Mouse (Mus musculus) neural tube, embryonic 14.5 days (tissue): ENCODE measurements around the gene Abhd17a. TPM values are rescaled to one million over a fixed set of nuclear protein-coding genes. Genes with fewer than 3 reads are reported as not detected.
"Not testable (repeated sequence)": the region's sequence is repeated elsewhere in the genome, so short reads cannot be mapped to it uniquely, and the experiment has no call there.

Experiments used
- ATAC-seq: fragments of 200-750 bp; cut with Nextera tagmentation; 2 replicates; pipeline ENCODE4 v1.8.0; 2017; ENCODE audit warnings: low read depth, mild to moderate bottlenecking, moderate TSS enrichment, moderate library complexity
- H3K27ac ChIP-seq: fragments of 300-500 bp; sonication (generic); 2 replicates; pipeline ENCODE4 v1.5.1; 2014; ENCODE audit warnings: low read depth, mild to moderate bottlenecking, control low read depth, low read length, moderate library complexity, mixed read lengths
- H3K27me3 ChIP-seq: fragments of 300-500 bp; sonication (generic); 2 replicates; pipeline ENCODE4 v1.6.1; 2014; ENCODE audit warnings: low read length; ENCODE audit not compliant: control insufficient read depth, insufficient read depth
- H3K36me3 ChIP-seq: fragments of 300-500 bp; sonication (generic); 2 replicates; pipeline ENCODE4 v1.6.1; 2014; ENCODE audit warnings: low read length, mixed read lengths; ENCODE audit not compliant: control insufficient read depth, insufficient read depth
- H3K4me1 ChIP-seq: fragments of 300-500 bp; sonication (generic); 2 replicates; pipeline ENCODE4 v1.6.1; 2014; ENCODE audit warnings: low read length; ENCODE audit not compliant: control insufficient read depth, insufficient read depth
- H3K4me2 ChIP-seq: fragments of 300-500 bp; sonication (generic); 2 replicates; pipeline ENCODE4 v1.6.1; 2014; ENCODE audit warnings: mild to moderate bottlenecking, low read depth, low read length, control low read depth
- H3K4me3 ChIP-seq: fragments of 300-500 bp; sonication (generic); 2 replicates; pipeline ENCODE4 v1.5.1; 2014; ENCODE audit warnings: low read depth, low read length, control low read depth, mixed read lengths
- H3K9ac ChIP-seq: fragments of 300-500 bp; sonication (generic); replicated peaks from 2 replicates; pipeline ENCODE4 v1.6.1; 2014; ENCODE audit warnings: low read depth, mild to moderate bottlenecking, control low read depth, low read length, mixed read lengths
- H3K9me3 ChIP-seq: fragments of 300-500 bp; sonication (generic); 2 replicates; pipeline ENCODE4 v1.6.1; 2016; ENCODE audit warnings: low read length; ENCODE audit not compliant: control insufficient read depth
- WGBS: fragments of 180-500 bp; shearing (Covaris S2); extraction: QIAGEN DNeasy Blood & Tissue Kit; methylation state at CpG from one replicate; pipeline ENCODE4 v1.1.7; 2014; 5-methylcytosine and 5-hydroxymethylcytosine counted together
- polyA plus RNA-seq: library from polyadenylated mRNA; unstranded; fragments of >200 nt; fragmentation: Nextera tagmentation; extraction: Ambion mirVana; gene quantifications from 2 replicates; pipeline ENCODE4 v1.2.1, GENCODE M21; 2014

Abhd17a gene
- polyA plus RNA-seq, 1 experiment from 2014 or later = 155 TPM

DNA sequence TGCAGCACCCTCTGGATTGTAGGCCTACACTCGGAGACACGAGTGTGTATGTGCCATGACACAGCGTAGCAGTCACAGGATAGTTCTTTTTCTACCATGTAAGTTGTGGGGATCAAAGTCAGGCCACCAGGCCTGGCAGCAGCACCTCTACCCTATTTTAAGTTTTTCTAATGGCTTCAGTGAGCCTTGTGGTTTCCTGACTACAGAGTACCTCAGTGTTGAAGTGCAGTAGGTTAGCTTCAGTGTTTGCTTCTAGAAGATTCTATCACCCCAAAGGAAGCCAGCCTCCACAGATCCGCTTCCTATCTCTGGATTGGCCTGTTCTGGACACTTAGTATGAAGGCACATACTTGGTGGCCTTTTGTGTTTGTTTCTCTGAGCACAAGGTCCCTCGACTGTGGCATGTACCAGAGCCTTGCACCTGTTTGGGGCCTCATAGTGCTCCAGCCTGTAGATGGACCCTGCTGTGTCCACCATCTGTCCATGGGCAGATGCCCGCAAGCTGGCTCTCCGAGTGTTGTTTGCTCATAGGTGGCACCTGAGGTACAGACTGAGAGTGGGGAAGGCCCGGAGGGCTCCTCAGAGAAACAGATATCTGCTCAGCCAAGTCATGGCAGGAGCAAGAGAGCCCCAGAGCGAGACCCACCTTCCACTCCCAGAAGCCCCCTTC, 20.1 kb upstream of the Abhd17a start:
- no peak for ATAC-seq
- no peak overlapping the region for H3K27ac ChIP-seq
- peaks cover 36% of the 10 kb centered on the region for H3K36me3 ChIP-seq
- H3K27me3 ChIP-seq = no peaks in the 10 kb centered on the region
- 89% methylated on average over 9 of the region's 9 CpGs for WGBS
- H3K4me3 ChIP-seq = no peak overlapping the region
- H3K4me2 ChIP-seq = no peak overlapping the region
- H3K9ac ChIP-seq = no peak overlapping the region
- no peaks in the 10 kb centered on the region for H3K9me3 ChIP-seq
- H3K4me1 ChIP-seq = no peaks in the 10 kb centered on the region

DNA sequence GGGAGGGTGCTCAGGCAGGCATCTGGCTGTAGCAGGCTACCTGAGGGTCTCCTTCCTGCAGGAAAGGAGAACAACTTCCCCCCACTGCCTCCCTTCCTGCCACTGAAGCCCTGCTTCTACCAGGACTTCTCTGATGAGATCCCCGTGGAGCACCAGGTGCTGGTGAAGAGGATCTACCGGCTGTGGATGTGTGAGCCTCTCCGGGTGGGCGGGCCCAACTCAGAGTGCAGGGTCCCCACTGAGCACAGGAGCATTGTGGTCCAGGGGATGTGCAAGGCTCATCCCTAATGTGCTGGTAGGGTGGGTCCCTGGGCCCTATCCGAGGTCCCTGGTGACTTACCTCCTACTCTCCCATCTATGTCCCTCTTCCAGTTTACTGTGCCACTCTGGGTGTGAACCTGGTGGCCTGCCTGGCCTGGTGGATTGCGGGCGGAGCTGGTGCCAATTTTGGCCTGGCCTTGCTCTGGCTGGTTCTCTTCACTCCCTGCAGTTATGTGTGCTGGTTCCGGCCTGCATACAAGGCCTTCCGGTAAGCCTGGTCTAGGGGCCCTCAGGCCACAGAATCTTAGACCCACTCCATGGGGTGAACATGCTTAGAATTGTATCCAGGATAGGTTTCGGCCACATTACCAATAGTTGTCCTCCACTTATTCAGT, 19.3 kb upstream of the Abhd17a start:
- Histone ChIP-seq H3K9me3 (no peaks in the 10 kb centered on the region), H3K4me2 (no peak overlapping the region), H3K36me3 (peaks cover 29% of the 10 kb centered on the region), H3K27ac (no peak overlapping the region), H3K4me1 (no peaks in the 10 kb centered on the region), H3K9ac (no peak overlapping the region), H3K4me3 (no peak overlapping the region), H3K27me3 (no peaks in the 10 kb centered on the region)
- 90% methylated on average over 10 of the region's 10 CpGs for WGBS
- ATAC-seq = no peak

GRCm38 (mm10) chr10:80608435-80608834, 18.3 kb upstream of the Abhd17a start:
- Histone ChIP-seq H3K4me2 (no peak overlapping the region), H3K9ac (no peak overlapping the region), H3K4me1 (peaks cover 9% of the 10 kb centered on the region), H3K27ac (no peak overlapping the region), H3K9me3 (no peaks in the 10 kb centered on the region), H3K27me3 (no peaks in the 10 kb centered on the region), H3K36me3 (peaks cover 29% of the 10 kb centered on the region), H3K4me3 (no peak overlapping the region)
- ATAC-seq = no peak
- 95% methylated on average over 3 of the region's 3 CpGs for WGBS

- Histone ChIP-seq H3K9ac (no peak overlapping the region), H3K4me3 (no peak overlapping the region), H3K27ac (no peak overlapping the region), H3K36me3 (peaks cover 22% of the 10 kb centered on the region), H3K4me1 (peaks cover 10% of the 10 kb centered on the region), H3K4me2 (no peak overlapping the region), H3K27me3 (no peaks in the 10 kb centered on the region), H3K9me3 (no peaks in the 10 kb centered on the region)
- no peak for ATAC-seq
- 97% methylated on average over 34 of the region's 34 CpGs for WGBS
These were observed 16.7 kb upstream of the Abhd17a start for GRCm38 (mm10) chr10:80606737-80607350.

DNA sequence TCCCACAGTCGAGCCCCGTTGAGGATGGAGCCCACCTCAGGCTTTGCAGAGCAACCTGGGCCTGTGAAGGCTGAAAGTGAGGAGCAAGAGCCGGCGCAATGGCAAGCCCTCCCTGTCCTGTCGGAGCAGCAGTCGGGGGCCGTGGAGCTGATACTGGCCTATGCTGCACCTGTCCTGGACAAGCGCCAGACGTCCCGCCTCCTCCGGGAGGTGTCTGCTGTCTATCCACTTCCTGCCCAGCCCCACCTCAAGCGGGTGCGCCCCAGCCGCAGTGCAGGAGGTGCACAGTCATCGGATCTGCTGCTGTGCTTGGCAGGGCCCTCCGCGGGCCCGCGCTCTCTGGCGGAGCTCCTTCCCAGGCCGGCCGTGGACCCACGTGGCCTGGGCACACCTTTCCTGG, 16.2 kb upstream of the Abhd17a start:
- Histone ChIP-seq H3K27me3 (no peaks in the 10 kb centered on the region), H3K4me3 (no peak overlapping the region), H3K36me3 (peaks cover 22% of the 10 kb centered on the region), H3K27ac (no peak overlapping the region), H3K4me2 (no peak overlapping the region), H3K9ac (no peak overlapping the region), H3K4me1 (peaks cover 10% of the 10 kb centered on the region), H3K9me3 (no peaks in the 10 kb centered on the region)
- ATAC-seq = no peak
- WGBS = 93% methylated on average over 23 of the region's 23 CpGs

DNA sequence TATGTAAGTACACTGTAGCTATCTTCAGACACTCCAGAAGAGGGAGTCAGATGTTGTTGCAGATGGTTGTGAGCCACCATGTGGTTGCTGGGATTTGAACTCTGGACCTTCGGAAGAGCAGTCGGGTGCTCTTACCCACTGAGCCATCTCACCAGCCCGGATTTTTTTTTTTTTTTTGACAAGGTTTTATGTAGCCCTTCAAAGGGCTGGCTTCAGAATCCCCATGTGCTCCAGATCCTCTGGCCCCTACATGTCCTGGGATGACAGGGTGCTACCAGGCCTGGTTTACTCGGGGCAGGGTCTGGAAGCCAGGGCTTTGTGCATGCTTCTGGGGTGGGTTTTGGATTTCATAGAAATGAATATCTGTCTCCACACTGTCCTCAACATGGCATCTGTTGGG, 15.6 kb upstream of the Abhd17a start, which contains the start of gene Gm49322:
Gm49322 (plus strand) TSS at position 301 of the 400 bp plus-strand sequence.
- not testable (repeated sequence) for H3K27ac ChIP-seq, H3K4me2 ChIP-seq, ATAC-seq, H3K27me3 ChIP-seq, H3K9me3 ChIP-seq, H3K4me3 ChIP-seq, H3K9ac ChIP-seq
- Histone ChIP-seq H3K4me1 (peaks cover 10% of the 10 kb centered on the region), H3K36me3 (peaks cover 22% of the 10 kb centered on the region)
- 90% methylated on average over 3 of the region's 4 CpGs for WGBS

DNA sequence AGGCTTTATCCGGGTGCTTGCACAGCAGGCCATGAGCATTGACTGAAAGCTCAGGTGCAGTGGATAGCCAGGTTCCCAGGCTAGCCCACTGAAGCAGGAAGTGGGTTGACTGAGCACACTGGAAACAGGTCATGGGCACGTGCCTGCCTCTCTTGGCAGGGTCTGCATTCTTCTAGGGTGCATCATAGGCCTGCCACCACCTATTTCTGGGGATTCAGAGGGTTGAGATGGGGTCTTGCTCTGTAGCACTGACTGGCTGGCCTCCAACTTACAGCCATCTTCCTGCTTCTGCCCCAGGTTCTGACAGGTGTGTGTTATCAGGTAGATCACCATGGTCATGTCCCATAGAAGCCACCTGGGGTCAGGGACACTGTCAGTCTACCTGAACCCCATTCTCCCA, 14.8 kb upstream of the Abhd17a start:
- Histone ChIP-seq H3K27ac (no peak overlapping the region), H3K4me3 (no peak overlapping the region)

DNA sequence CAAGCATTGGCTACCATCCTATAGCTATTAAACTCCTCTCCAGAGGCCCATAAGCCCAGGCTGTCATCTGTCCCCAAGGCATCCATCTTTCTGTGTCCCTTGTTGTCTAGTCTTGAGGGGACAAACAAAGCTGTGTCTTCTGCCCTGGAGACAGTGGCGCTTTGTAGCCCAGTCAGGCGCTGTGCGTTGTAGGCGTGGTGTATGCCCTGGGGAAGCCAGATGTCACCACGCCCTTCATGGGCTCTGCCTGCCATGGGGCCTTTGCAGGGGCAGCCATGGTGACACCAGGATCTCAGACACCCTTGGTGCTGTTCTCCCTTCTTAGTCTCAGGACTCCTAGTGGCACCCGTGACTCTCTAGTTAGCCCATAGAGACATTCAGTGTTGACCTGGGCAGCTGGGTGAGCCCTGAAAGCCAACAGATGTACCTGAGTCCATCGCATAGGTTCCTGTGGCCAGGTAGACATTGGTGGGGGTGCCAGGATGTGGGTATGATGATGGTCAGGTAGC, 13.9 kb upstream of the Abhd17a start:
- peaks cover 10% of the 10 kb centered on the region for H3K4me1 ChIP-seq
- peak overlapping the region; percentile 43 for H3K9ac ChIP-seq
- H3K4me3 ChIP-seq = peak overlapping the region; percentile 52
- peak overlapping the region; percentile 83; the same call in 1 of the 2 replicates for H3K4me2 ChIP-seq
- H3K27ac ChIP-seq = no peak overlapping the region
- WGBS = 83% methylated on average over 7 of the region's 7 CpGs
- peaks cover 16% of the 10 kb centered on the region for H3K36me3 ChIP-seq
- no peaks in the 10 kb centered on the region for H3K9me3 ChIP-seq
- ATAC-seq = no peak
- H3K27me3 ChIP-seq = no peaks in the 10 kb centered on the region

More for the DNA sequence above, 14.8 kb upstream of the Abhd17a start:
- peaks cover 22% of the 10 kb centered on the region for H3K36me3 ChIP-seq
- no peaks in the 10 kb centered on the region for H3K27me3 ChIP-seq
- no peaks in the 10 kb centered on the region for H3K9me3 ChIP-seq
- ATAC-seq = no peak
- H3K4me2 ChIP-seq = no peak overlapping the region
- H3K4me1 ChIP-seq = peaks cover 10% of the 10 kb centered on the region
- WGBS = 93% methylated on average over 2 of the region's 2 CpGs
- no peak overlapping the region for H3K9ac ChIP-seq

GRCm38 (mm10) chr10:80603364-80603763, 13.2 kb upstream of the Abhd17a start:
- Histone ChIP-seq H3K4me3 (peak overlapping the region; percentile 52), H3K27ac (peak overlapping the region; percentile 78), H3K9me3 (no peaks in the 10 kb centered on the region), H3K4me2 (peak overlapping the region; percentile 83), H3K9ac (peak overlapping the region; percentile 43), H3K27me3 (no peaks in the 10 kb centered on the region), H3K4me1 (peaks cover 10% of the 10 kb centered on the region), H3K36me3 (peaks cover 9% of the 10 kb centered on the region)
- peak; percentile 15 for ATAC-seq
- WGBS = 27% methylated on average over 7 of the region's 7 CpGs
